Mouse (Mus musculus): ENCODE measurements at regions not wholly inside any gene's neighbourhood (a gene's known extent, or its start where the extent isn't known, plus 50 kb on each side); places are given as distances from the start of the nearest gene placed in this dataset.

GRCm38 (mm10) chr13:107726491-107726890, 317.8 kb upstream of the Smim15 start:
- TF ChIP-seq POLR2A (IDR thresholded peaks at IDR 0.05; ENCODE audit: insufficient read depth, low read depth, low read length) (no peak), CTCF (IDR thresholded peaks at IDR 0.05; ENCODE audit: insufficient read depth, low read depth, low read length) (no peak)
